ENCODE assay signal across 8 mouse cellular contexts in the genomic region with DNA sequence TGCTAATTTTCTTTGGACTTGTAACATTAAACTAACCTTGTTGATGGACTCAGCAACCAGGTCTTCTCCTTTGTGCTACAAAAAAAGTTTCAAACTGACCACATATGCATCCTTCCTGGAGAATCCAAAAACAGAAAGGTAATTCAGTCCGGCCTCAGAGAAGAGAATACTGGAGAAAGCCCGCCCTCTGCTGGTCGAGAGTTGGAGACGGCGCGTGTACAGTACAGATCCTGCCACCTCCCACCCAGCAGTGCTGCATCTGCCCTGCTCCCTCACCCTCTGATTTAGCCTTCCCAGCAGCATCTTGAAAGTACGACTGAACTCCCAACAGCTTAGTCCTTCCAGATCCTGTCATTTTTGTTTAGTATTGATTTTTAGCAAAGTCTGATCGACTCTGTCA. TPM values are rescaled to one million over a fixed set of nuclear protein-coding genes. Genes with fewer than 3 reads are reported as not detected.
DNase-seq lines count a peak whose midpoint lies in the region; ATAC-seq and TF ChIP-seq lines count a peak whose summit lies in the region.

No protein-coding gene starts in this region.

- no peak overlapping the region for H3K4me2 ChIP-seq in CH12.LX (ENCODE audit: insufficient read depth, low read depth, poor library complexity, severe bottlenecking)
- no peak overlapping the region for H3K4me2 ChIP-seq in lung, embryonic 14.5 days

- dilution Hi-C loops in CH12.LX (cut with MboI; ENCODE audit: extremely low pct_ligation_motif_present, extremely low pct_unique_long_range_greater_than_20kb, low sequenced_read_pairs), result no loop called here

- ATAC-seq in lung, embryonic 14.5 days (ENCODE audit: insufficient read depth), result peak; percentile 89; the same call in 1 of the 2 replicates
- peak; percentile 86 for ATAC-seq in neutrophil, adult 5-6 weeks (ENCODE audit: extremely low read depth, insufficient number of reproducible peaks, low FRiP score, poor library complexity, severe bottlenecking)

- TF ChIP-seq RAD21 in CH12.LX (IDR thresholded peaks at IDR 0.05; ENCODE audit: low read depth, low read length), result peak; percentile 65

- in situ Hi-C loops in CH12.LX (cut with MboI; ENCODE audit: low pct_ligation_motif_present, low pct_unique_long_range_greater_than_20kb, low sequenced_read_pairs), result loop anchor here (5.0 kb wide), 1 partner anchor 48 kb away; no protein-coding TSS in a partner anchor

- peak; percentile 77 for DNase-seq in CH12.LX (ENCODE audit: extremely low read depth)
- peak; percentile 6 for DNase-seq in brain, embryonic 18.5 days (ENCODE audit: low read depth, low spot score)
- DNase-seq in forebrain, embryonic 10.5 days (ENCODE audit: extremely low spot score, low spot score), result peak; percentile 62
- DNase-seq in heart, postnatal 4 days, result peak; percentile 81
- peak; percentile 85 for DNase-seq in layer of hippocampus, adult 11-12 months (ENCODE audit: low spot score)
- DNase-seq in lung, embryonic 14.5 days, result peak; percentile 85
- DNase-seq in testis, postnatal 14 days (ENCODE audit: low spot score), result peak; percentile 31

- H3K36me3 ChIP-seq in CH12.LX (replicated peaks in 1 of 2; ENCODE audit: control insufficient read depth in 1 of 2, insufficient read depth in 1 of 2, low read length in 1 of 2), result no peaks in the 10 kb centered on the region
- H3K36me3 ChIP-seq in forebrain, embryonic 10.5 days (replicated peaks), result no peaks in the 10 kb centered on the region
- H3K36me3 ChIP-seq in lung, embryonic 14.5 days (ENCODE audit: insufficient read depth), result no peaks in the 10 kb centered on the region

- H3K79me2 ChIP-seq in CH12.LX (replicated peaks; ENCODE audit: control insufficient read depth, extremely low read depth, insufficient read depth, poor library complexity, severe bottlenecking), result no peaks in the 10 kb centered on the region

- peak; percentile 65 to 84 for TF ChIP-seq CTCF in CH12.LX (conservative IDR thresholded peaks at IDR 0.05 in 1 of 2, IDR thresholded peaks at IDR 0.05 in 1 of 2; ENCODE audit: low read depth in 2 of 2, low read length in 2 of 2)
- TF ChIP-seq CTCF in lung, embryonic 14.5 days (IDR thresholded peaks at IDR 0.05; ENCODE audit: low read depth), result peak; percentile 82

- H3K9ac ChIP-seq in CH12.LX (ENCODE audit: insufficient read depth, low read depth), result no peak overlapping the region
- H3K9ac ChIP-seq in lung, embryonic 14.5 days, result no peak overlapping the region

- WGBS in forebrain, embryonic 10.5 days, result 7% methylated on average over 8 of the region's 8 CpGs
- WGBS in lung, embryonic 14.5 days, result 7% methylated on average over 8 of the region's 8 CpGs

- no peak for TF ChIP-seq POLR2A in CH12.LX (IDR thresholded peaks at IDR 0.05; ENCODE audit: low read depth, low read length)

- no peaks in the 10 kb centered on the region for H3K9me3 ChIP-seq in CH12.LX (replicated peaks; ENCODE audit: low read length)
- no peaks in the 10 kb centered on the region for H3K9me3 ChIP-seq in forebrain, embryonic 10.5 days
- H3K9me3 ChIP-seq in lung, embryonic 14.5 days (ENCODE audit: low read depth, low read length), result no peaks in the 10 kb centered on the region

- H3K27ac ChIP-seq in CH12.LX (ENCODE audit: insufficient read depth, low read depth), result no peak overlapping the region
- H3K27ac ChIP-seq in forebrain, embryonic 10.5 days, result no peak overlapping the region
- no peak overlapping the region for H3K27ac ChIP-seq in lung, embryonic 14.5 days (ENCODE audit: low read depth)

- TF ChIP-seq EP300 in CH12.LX (IDR thresholded peaks at IDR 0.05; ENCODE audit: low read length), result no peak

- H3K4me1 ChIP-seq in CH12.LX (ENCODE audit: control insufficient read depth in 1 of 2, insufficient read depth in 2 of 2), result peaks cover 0 to 28% of the 10 kb centered on the region in 2 experiments; a peak in 2 of 4 replicates
- H3K4me1 ChIP-seq in forebrain, embryonic 10.5 days, result no peaks in the 10 kb centered on the region
- H3K4me1 ChIP-seq in lung, embryonic 14.5 days (ENCODE audit: insufficient read depth), result no peaks in the 10 kb centered on the region

- H3K4me3 ChIP-seq in CH12.LX (replicated peaks in 1 of 3; ENCODE audit: low read depth in 2 of 3, low read length in 2 of 3, poor library complexity in 1 of 3), result no peak overlapping the region
- H3K4me3 ChIP-seq in forebrain, embryonic 10.5 days, result no peak overlapping the region
- H3K4me3 ChIP-seq in lung, embryonic 14.5 days (ENCODE audit: low read depth, low read length), result no peak overlapping the region

- H3K27me3 ChIP-seq in CH12.LX (replicated peaks), result no peaks in the 10 kb centered on the region
- no peaks in the 10 kb centered on the region; the same call in 1 of the 2 replicates for H3K27me3 ChIP-seq in forebrain, embryonic 10.5 days (ENCODE audit: poor library complexity, severe bottlenecking)
- H3K27me3 ChIP-seq in lung, embryonic 14.5 days (ENCODE audit: insufficient read depth, low read length), result no peaks in the 10 kb centered on the region

TF ChIP-seq in CH12.LX, 34 proteins besides CTCF, POLR2A, EP300 and RAD21:
- TF ChIP-seq MAZ (IDR thresholded peaks at IDR 0.05; ENCODE audit: low read depth, low read length) (no peak; the same call in 1 of the 2 replicates), SMC3 (IDR thresholded peaks at IDR 0.05; ENCODE audit: low read depth, low read length) (peak; percentile 72), ZKSCAN1 (IDR thresholded peaks at IDR 0.05; ENCODE audit: borderline replicate concordance, low read depth, low read length) (no peak), MYC (IDR thresholded peaks at IDR 0.05; ENCODE audit: low read depth, low read length) (peak; percentile 73; the same call in 1 of the 2 replicates), JUN (IDR thresholded peaks at IDR 0.05; ENCODE audit: insufficient read depth, low read depth, low read length) (no peak), UBTF (IDR thresholded peaks at IDR 0.05; ENCODE audit: low read depth, low read length) (no peak), MXI1 (IDR thresholded peaks at IDR 0.05; ENCODE audit: low read depth, low read length) (no peak), USF2 (conservative IDR thresholded peaks at IDR 0.05; ENCODE audit: low read depth, low read length) (no peak), IRF4 (IDR thresholded peaks at IDR 0.05; ENCODE audit: low read depth, low read length) (peak; percentile 32; the same call in 1 of the 2 replicates), ZMIZ1 (IDR thresholded peaks at IDR 0.05; ENCODE audit: low read depth, low read length) (no peak), GABPA (IDR thresholded peaks at IDR 0.05; ENCODE audit: insufficient replicate concordance, low read depth, low read length) (no peak), MAX (IDR thresholded peaks at IDR 0.05; ENCODE audit: low read length) (peak; percentile 52; the same call in 1 of the 2 replicates), CHD1 (IDR thresholded peaks at IDR 0.05; ENCODE audit: low read depth, low read length) (no peak), POLR2AphosphoS2 (IDR thresholded peaks at IDR 0.05; ENCODE audit: low read depth, low read length) (no peak), TBP (conservative IDR thresholded peaks at IDR 0.05; ENCODE audit: low read depth, low read length) (no peak), USF1 (IDR thresholded peaks at IDR 0.05; ENCODE audit: low read depth, low read length) (no peak), BHLHE40 (IDR thresholded peaks at IDR 0.05; ENCODE audit: low read depth, low read length) (no peak), ELF1 (IDR thresholded peaks at IDR 0.05; ENCODE audit: low read depth, low read length) (no peak), JUND (conservative IDR thresholded peaks at IDR 0.05; ENCODE audit: low read depth, low read length) (no peak)
TF ChIP-seq in CH12.LX: peak in this region for 4.

RNA-seq across cellular contexts. Expression of a gene that starts 9.4 kb away (rescaled TPM):
- total RNA-seq in CH12.LX (2012; rRNA removed) (13.7 and 19.9 TPM in 2 replicates), CH12.LX (2014; rRNA removed) (36.0 and 43.5 TPM in 2 replicates)
- 36.5 TPM in 2 replicates for polyA plus RNA-seq in CH12.LX (2012; ENCODE audit: insufficient read length, low read depth)
- polyA plus RNA-seq in forebrain, embryonic 10.5 days (2016; fragmentation: Nextera tagmentation; extraction: Ambion mirVana), result 21.6 and 25.7 TPM in 2 replicates
- total RNA-seq in heart, postnatal 4 days (2021), result 1 to 10 TPM; 6.0 to 7.0 TPM
- polyA plus RNA-seq in lung, embryonic 14.5 days (2014; fragmentation: Nextera tagmentation; extraction: Ambion mirVana), result 13.9 and 14.5 TPM in 2 replicates
- 13.3 and 13.4 TPM in 2 replicates for total RNA-seq in neutrophil, adult 5-6 weeks (2017)

RNA-seq across cellular contexts. Expression of a gene that starts 15.8 kb away (rescaled TPM):
- total RNA-seq in CH12.LX (2012; rRNA removed) (not detected in 2 replicates), CH12.LX (2014; rRNA removed) (not detected in 2 replicates)
- not detected in 2 replicates for polyA plus RNA-seq in CH12.LX (2012; ENCODE audit: insufficient read length, low read depth)
- polyA plus RNA-seq in forebrain, embryonic 10.5 days (2016; fragmentation: Nextera tagmentation; extraction: Ambion mirVana), result not detected in 2 replicates
- under 1 TPM in 1 of 2 experiments, not detected in 1; 0.14 TPM for total RNA-seq in heart, postnatal 4 days (2021)
- polyA plus RNA-seq in lung, embryonic 14.5 days (2014; fragmentation: Nextera tagmentation; extraction: Ambion mirVana), result not detected in 2 replicates
- total RNA-seq in neutrophil, adult 5-6 weeks (2017), result 0.12 TPM in 1 of 2 replicates, not detected in the other

Comparison
In these comparisons a context has a peak if more than half of its experiments do, and no peak if none do; other contexts are left out.
1. DNase-seq: peak in every context shown above with its lines; median percentile 85 in layer of hippocampus, adult 11-12 months; 85 in lung, embryonic 14.5 days; 81 in heart, postnatal 4 days; 77 in CH12.LX; 62 in forebrain, embryonic 10.5 days; 31 in testis, postnatal 14 days; 6 in brain, embryonic 18.5 days.